Mouse (Mus musculus) ES-E14 (cell line): ENCODE results near the gene Popdc2.

Source experiments
- CHD2 ChIP-seq: IDR thresholded peaks from 2 replicates; pipeline ENCODE4 v1.6.1; 2014; ENCODE audit warnings: mild to moderate bottlenecking, low read depth, low read length, inconsistent platforms
- HCFC1 ChIP-seq: IDR thresholded peaks from 2 replicates; pipeline ENCODE4 v1.6.1; 2012; ENCODE audit warnings: low read length, inconsistent platforms, borderline replicate concordance; ENCODE audit not compliant: insufficient read depth

GRCm38 (mm10) chr16:38375182-38375581, 13.2 kb downstream of the Popdc2 start:
- no peak for TF ChIP-seq CHD2
- no peak for TF ChIP-seq HCFC1
